Mouse (Mus musculus) spleen, postnatal 14 days (tissue): ENCODE data around the gene Map1s.
"Not testable (repeated sequence)": the region's sequence is repeated elsewhere in the genome, so short reads cannot be mapped to it uniquely, and the experiment has no call there.

Experiments used
- DNase-seq, 2 experiments: peaks; one replicate each; pipeline ENCODE4 v3.0.0; 2021 to 2022; ENCODE audit warnings: low spot score in 2 of 2

Gene Map1s

DNA sequence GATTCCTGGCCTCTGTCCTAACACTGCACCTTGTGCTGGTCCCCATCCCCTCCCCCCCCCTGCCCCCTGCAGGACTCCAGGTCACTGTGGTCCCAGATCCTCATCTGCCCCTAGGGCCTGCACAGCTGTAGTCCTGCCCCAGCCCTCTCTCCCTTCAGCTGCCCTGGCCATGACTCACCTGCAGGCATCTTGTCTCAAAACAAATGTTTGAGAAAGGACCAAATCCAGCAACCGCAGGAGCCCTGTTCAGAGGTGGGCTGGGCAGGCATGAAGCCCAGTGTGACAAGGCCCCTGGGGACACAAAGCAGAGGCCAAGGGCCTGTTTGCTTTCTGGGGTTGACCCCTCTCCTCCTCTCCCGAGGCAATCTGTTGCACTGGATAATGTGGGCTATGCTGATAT is 27.6 kb upstream of the Map1s start:
- no peak for DNase-seq

DNA sequence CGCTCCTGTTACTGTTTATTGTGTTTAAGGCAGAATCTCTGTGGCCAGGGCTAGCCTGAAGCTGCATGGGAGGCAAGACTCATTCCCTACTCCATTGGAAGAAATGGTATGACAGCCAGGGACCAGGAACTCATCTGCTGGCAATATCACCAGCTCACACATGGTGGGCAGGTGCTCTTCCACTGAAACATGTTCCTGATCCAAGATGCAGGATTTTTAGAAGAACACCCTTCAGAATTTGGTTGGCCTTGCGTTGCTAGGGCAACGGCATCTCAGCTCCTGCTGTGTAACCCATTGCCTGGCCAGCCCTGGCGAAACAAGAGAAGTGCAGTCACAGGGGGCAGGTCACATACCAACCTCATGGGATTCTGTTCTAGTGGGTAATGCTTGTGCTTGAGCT is 26.2 kb upstream of the Map1s start:
- DNase-seq, result no peak

DNA sequence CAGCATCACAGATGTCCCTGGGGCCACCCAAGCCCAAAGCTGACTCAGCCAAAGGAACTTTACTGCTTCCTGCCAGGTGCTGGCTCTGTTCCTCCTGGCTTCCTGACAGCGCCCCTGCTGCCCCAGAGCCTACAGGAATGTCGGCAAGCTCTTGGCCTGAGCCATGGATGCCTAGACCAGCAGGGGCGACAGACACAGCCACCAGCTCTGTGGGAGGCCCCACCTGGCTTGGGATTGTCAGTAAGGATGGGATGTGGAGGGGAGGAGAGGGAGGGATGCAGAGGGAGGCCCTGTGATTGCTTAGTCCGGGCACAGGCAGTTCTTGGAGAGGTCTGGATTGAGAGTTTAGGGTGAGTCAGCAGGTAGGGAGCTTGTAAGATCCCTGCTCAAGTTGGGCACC is 25.6 kb upstream of the Map1s start:
- DNase-seq, result no peak

DNA sequence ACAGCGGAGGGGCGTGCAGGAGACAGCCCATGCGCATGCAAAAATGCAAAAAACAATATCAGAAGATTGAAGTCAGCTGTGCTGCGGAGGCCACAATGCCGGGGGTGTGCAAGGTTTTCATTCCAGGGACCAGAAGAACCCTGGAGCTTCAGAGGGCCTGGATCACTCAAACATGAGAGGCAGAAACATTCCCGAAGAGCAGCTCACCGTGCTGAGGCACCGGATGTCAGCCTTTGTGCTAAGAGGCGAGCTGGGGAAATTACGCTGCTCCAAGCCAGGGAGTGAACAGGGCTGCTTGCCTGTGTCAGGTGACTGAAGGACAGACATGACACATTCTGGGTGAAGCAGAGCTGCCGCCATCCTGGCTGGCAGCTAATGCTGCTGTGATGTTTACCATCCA is 25.2 kb upstream of the Map1s start:
- DNase-seq, result no peak

DNA sequence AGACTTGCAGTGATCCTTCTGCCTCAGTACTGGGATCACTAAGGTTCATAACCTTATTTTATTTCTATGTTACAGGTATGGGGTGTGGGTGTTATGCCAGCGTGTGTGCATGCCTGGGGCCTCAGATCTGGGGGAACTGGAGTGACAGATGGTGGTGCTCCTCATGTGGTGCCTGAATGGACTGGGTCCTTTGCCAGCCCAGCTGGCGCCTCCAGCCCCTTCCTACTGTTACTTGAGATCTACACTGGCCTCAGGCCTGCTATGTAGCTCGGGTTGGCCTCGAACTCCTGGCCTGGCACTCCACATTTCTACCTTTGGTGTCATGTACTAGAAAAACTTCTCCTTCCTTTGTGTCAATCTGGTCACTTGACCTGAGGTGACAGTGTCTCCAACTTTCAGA is 21.5 kb upstream of the Map1s start:
- no peak for DNase-seq

DNA sequence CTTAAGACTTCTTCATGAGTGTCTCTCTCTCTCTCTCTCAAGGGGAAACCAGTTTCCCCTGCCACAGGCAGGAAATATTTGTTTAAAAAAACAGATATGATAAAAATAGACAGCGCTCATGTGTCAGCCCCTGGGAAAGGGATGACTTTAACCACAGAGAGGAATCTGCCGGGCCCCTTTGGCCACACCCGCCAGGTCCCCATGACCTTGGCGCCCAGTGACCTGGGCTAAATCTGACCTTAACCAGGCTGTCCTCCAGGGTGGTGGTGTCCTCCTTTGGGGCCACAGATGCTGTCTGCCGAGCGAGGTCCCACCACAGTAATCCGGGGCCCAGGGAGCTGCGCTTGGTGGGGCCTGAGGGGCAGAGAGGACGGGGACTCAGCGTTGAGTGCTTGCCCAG is 21.0 kb upstream of the Map1s start:
- no peak for DNase-seq

DNA sequence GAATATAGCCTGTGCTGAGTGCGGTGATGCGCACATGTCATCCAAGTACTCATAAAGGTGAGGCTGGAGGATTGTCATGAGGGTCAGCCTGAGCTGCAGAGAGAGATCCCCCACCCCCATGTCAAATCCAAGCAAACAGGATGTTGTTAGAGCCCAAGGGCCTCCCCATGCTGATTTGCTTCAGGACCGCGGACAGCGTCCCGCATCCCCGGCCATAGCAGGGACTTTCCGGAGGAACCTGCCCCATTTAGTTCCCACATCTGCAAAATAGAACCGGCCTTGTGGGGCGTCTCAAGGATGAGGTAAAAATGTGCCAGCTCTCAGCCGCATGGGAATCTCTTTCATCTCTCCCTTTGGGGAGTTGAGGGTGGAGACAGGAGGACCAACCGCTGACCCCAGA is 20.1 kb upstream of the Map1s start:
- DNase-seq, result peak in 1 of 2 experiments; percentile 41

DNA sequence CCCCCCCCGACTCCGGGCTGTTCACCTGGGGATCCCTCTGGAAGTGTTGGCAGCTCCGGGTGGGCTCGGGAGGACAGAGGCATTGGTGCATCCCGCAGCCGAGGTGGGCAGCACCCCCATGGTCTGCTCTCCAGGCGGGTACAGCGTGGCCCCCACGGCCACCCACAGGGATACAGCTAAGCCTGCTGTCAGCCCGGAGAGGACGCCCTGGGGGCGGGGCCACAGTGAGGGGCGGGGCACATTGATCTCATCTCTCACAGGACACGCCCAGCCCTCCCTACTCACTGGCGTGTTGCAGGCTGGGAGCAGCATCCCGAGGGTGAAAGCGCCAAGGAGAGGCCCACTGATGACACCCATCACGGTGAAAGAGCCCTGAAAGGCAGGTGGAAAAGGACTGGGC is 18.1 kb upstream of the Map1s start:
- DNase-seq, result no peak

DNA sequence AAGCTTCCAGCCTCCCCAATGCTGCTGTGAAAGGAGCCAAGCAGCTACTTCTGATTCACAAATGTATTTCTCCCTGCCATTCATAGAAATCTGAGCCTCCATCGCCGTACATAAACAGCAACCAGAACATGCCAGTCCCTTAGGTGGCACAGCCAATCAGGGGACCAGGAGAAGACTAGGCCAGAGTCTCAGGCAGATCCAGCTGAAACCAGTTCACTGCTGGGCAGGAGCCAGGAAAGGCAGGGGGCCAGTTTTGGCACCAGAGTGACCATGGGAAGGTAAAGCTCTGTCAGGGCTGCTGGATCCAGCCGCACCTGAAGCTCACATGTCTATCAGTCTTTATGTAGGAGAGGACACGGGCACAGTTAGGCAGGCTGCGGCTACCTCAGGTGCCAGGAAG is 15.1 kb upstream of the Map1s start:
- DNase-seq, result no peak

DNA sequence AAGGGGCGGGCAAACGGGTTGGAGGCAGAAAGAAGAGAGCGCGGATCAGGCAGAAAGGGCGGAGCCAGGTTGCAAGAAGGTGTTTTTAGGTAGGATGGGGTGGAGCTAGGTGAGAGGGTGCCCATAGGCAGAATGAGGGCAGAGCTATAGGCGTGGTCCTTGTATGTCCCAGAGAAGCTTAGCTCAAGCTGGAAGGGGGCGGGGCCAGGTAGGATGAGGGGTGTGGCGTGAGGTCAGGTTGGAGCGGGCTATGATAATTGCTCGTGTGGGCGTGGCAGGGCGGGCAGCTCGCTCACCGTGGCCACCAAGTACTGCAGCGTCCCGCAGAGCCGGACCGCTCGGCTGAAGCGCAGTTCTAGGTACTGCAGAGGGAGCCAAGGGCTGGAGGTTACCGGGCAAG is 14.4 kb upstream of the Map1s start:
- DNase-seq, result no peak

DNA sequence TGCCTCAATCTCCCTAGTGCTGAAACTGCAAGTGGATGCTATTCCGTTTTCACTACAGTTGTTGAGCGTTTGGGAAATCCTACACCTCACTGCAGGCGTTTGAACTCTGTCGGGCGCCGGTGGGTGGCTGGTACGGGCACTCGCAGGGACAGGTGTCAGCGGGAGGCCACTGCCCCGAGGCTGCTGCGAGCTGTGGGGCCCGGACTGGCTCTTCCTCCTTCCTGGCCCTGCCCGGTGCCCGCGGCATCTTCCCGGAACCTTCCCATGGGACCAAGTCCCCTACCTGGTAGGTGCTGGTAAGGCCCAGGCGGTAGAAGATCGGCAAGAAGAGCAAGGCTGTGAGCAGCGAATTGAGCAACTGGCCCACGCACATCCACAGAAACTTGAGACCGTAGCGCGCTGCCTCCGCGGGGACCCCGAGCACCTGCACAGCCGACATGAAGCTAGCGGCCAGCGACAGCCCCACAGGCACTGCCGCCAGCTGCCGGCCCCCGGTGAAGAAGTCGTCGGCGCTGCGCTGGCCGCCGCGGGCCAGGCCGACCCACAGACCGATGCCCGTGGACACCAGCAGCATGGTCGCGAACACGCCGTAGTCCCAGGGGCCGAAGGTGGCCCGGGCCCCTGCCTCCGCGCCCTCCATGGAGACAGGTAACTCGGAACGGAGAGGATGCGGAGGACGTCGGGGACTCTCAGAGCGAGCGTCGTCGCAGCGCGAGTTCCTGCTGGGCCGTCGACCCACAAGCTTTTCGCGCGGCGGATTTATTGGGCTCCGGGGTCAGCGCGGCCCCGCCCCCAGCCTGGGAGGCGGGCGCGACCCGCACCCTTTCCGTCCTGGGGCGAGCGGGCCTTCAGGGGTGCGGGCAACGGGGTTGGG is 13.5 kb upstream of the Map1s start, which contains the start of gene Slc5a5:
TSS of gene Slc5a5 (minus strand) at position 736 of the 874 bp plus-strand sequence.
- DNase-seq, result no peak

DNA sequence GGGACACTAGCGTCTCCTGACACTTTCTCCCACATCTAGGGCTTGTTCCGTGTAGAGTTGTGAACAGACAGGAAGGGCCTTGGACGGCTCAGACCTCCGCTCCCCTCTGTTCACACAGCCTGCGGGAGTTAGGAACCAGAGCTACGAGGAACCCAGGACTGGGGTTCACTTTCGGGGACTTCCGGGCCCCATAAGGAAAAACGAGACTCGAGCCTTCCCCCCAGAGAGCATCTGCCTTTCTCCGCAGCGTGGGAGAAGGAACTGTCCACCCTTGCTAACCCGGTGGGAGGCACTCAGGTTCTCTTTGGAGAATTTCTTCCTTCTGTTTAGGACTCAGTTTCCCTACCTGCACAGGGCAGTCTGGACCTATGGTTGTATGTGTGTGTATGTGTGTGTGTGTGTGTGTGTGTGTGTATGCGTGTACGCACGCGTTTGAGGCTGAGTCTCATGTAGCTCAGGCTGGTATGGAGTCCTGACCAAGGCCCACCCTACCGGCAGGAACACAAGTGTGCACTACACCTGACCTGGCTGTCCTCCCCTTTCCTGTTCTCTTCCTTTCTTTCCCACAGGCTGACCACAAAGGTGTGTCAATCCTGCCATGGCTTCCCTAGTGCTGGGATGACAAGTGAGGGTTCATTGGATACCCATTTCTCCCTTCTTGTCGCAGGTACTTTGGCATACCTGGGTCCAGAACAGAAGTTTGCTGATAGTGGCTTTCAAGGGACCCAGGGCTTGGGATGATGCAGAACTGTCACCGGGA is 12.7 kb upstream of the Map1s start:
- DNase-seq, result no peak

DNA sequence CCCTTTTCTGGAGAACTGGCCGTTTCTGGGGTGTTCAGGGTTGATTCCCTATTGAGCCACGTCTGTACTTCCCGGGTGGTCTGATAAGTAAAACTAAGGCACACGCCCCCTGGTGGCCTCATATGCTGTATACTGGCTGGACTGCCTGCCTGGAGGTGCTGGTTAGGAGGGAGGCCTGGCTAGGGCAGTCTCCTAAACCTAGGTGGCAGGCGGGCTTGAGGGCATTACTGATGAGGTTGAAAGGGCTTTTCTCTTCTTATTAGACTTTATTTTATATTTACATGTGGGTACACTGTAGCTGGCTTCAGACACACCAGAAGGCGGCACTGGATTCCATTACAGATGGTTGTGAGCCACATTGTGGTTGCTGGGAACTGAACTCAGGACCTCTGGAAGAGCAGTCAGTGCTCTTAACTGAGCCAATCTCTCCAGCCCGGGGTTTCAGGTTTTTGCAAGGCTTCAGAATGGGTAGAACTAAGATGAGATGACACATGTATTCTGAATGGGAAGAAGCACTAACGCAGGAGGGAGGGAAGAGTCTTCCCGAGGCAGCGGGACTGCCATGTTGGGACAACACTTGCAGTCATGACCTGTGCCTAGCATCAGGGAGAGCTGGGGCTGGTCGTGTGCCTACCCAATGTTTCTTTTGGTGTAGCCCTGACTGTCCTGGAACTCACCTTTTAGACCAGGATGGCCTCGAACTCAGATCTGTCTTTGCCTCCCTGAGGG is 11.9 kb upstream of the Map1s start:
- peak; percentile 51 to 74 for DNase-seq

DNA sequence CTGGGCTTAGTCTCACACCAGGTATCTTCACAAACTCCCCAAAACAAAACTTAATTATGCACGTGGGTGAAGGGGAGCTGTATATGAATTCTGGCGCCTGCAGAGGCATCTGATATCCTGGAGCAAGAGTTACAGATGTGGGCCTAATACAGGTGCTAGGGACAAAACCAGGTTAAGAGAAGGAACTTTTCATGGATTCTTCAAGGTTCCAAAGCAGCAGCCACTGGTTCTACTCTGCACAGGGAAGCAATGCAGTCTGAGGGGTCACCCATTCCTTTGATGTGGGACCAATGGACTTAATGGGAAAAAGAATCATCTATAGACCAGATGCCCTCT is 11.4 kb upstream of the Map1s start:
- no peak for DNase-seq

DNA sequence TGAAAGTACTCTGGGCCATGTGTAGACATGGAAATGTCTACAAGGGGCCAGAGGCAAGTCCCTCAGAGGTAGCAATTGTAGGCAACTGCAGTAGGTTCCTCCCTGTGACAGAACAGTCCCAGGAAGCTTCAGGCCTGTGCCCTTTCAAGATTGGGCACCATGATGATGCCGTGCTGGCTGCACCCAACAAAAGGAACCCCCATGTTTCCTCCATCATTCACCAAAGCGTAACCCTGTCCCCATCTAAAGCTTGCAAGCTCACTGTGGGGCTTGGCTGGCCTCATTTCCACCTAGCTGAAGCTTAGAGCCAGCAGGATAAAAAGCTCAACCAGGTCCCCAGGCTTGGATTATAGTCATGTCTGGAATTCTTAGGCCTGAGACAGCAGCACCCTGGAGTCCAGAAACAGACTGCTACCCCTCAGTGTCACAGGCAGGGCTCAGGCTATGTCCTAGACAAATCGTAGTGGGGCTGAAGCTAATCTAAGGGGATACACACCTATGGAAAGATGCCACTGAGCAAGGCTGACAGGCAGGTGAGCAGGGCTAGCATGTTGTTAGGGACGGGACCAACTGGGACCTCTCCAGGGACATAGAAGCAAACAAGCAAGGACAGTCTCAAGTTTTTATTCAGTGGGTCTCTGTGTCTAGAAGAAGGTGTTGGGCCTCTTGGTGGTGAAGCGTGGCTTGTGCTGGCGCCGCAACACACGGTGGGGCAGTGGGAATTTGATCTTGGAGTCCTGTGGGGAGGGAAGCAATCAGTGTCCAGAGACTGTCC is 10.8 kb upstream of the Map1s start:
- DNase-seq, result no peak

DNA sequence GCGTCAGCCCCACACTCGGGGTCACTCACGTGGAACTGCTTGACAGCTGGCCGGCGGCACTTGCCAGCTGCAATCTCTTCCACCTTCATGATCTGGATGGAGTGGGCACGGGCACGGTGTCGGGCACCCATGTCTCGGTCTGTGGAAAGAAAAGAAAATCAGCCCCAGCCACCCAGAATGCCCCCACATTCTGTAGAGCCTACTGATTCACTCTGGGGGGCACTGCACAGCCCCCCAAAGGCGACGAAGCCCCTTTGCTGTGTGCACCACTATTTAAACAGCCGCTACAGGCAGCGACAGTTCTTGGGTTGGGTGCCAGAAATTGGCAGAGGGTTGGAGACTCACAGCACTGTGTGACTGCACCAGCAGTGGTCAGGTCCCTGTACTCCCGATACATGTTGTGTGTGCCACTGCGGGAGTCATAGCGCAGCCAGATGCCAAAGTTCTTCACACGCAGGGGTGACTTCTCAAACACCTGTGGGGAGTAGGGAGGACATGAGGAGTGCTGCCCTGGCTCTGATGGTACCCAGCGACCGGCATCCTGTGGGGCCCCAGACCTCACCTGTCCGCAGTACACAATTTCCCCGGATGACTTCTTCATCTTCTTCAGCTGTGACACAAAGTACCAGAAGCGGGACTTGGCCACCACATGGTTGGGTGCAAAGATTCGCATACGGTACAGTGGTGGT is 10.0 kb upstream of the Map1s start:
- not testable (repeated sequence) for DNase-seq

DNA sequence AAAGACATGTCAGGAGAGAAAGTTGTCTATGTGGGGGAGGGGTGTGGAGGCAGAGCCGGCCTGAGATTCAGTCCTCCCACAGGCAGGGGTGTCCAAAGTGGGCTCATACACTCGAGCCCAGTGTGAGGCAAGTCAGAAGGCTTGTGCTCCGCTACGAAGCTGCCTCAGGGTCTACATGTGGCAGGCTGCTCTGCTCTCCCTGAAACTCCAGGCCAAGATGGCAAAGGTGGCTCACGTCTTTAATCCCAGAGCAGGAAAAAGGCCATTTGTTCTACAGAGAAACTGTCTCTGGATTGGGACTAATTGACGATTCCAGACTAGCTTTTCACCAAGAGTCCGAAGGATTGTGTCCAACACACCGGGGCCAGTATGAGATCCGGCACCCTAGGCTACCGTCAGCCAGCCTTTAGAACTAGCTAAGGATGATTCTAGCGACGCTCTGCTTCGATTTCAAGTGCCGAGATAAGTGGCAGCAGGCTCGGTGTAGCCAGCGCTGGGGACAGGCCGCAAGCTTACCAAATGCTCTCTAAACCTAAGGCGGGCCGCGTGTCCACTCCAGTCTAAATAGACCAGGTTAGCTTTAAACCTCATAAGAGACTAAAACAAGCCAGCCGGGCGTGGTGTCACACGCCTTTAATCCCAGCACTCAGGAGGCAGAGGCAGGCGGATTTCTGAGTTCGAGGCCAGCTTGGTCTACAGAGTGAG is 9.3 kb upstream of the Map1s start:
- no peak for DNase-seq

DNA sequence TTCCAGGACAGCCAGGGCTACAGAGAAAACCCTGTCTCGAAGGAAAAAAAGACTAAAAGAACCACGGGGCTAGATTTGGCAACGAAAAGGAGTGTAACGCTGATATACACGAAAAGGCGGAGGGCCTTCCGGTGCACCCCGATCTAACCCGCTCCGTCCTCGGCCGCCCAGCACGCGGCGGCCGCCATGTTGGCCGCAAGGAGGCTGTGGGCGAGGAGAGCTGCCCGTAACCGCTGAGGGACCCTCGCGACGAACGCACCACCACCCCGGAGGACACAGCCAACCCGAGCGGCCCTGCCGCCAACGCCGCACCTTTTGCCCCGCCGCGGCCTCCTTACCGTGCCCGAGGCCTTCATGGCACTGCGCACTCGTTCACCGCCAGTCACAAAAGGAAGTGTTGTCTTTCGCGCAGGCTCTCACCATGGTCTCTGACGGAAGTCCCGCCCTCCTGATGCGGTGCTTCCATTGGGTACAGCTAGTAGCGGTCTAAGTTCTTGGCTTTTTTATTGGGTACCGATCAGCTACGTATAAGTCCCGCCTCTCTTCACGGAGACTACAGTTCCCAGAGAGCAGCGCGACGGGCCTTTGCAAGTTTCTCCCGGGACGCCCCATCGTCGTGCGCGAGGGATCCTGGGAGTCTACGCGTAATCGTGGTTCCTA is 8.6 kb upstream of the Map1s start, which contains the start of gene Rpl18a:
TSS of gene Rpl18a (minus strand) at position 392 of the 660 bp plus-strand sequence.
- DNase-seq, result peak; percentile 83 to 90

DNA sequence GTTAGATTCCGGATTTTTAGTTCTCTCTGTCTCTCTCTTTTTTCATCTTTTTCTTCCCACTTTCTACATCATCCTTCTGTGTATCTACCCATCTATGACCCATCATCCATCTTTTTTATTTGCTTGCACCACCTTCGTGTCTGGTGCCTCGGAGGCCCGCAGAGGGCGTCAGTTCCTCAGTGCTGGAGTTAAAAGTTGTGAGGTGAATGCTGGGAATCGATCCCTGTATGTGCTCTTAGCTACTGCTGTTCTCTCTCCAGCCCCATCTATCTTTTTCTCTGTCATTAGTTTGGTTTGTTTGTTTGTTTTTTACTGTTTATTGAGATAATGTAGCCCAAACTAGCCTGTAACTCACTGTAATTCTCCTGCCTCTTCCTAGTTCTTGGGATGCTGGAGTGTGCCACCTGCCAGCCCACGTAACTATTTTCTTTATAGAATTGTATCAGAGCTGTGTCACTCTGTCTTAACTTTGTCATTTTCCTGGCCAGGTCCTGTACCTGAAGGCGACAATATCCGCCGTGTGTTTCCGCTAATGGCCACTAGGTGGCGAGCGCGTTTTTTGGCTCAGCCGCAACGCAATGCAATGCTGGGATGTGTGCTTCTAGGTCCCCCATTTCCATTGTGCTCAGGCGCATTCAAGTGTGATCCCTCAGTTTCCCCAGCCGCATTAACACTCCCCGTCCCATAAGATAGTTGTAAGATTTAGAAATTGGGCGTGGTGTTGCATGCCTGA is 7.9 kb upstream of the Map1s start:
- peak; percentile 81 to 90 for DNase-seq
